Mouse (Mus musculus) E14TG2a.4 (cell line): ENCODE measurements at regions not wholly inside any gene's neighbourhood (a gene's known extent, or its start where the extent isn't known, plus 50 kb on each side); places are given as distances from the start of the nearest gene placed in this dataset.

Experiments
- CTCF ChIP-seq: conservative IDR thresholded peaks from 2 replicates; pipeline ENCODE4 v1.5.1; 2014; ENCODE audit warnings: low read length
- NANOG ChIP-seq: IDR thresholded peaks from 2 replicates; pipeline ENCODE4 v1.6.1; 2014; ENCODE audit warnings: borderline replicate concordance, low read length, mixed read lengths

DNA sequence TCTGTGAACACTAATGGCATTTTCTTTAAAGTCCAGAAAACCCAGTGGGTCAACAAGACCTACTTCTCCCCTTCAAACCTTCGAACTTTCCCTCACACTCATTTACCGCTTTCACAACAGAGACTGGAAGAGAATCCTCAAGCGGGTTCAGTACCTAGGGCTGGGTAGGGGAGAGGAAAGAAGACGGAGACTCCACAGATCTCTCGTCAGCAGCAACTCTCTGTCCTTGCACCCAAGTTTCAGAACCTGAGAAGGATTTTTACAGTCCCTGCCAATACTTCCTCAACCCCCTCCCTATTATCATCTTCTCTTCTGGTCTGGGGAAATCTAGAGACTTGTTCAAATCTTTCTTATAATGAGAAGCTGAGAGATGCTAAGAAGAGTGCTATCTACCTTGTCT lies 331.9 kb downstream of the Tns1 start:
- TF ChIP-seq CTCF (no peak), NANOG (no peak)
